Mouse (Mus musculus): Measurements from ENCODE around the gene Sytl2.
A peak's percentile ranks its signal among the peaks of the same experiment; 100 is the strongest.

The Sytl2 gene

GRCm38 (mm10) chr7:90312151-90312883 is 10.3 kb downstream of the Sytl2 start:
- DNase-seq, result peak in 1 of 2 experiments; percentile 20

DNA sequence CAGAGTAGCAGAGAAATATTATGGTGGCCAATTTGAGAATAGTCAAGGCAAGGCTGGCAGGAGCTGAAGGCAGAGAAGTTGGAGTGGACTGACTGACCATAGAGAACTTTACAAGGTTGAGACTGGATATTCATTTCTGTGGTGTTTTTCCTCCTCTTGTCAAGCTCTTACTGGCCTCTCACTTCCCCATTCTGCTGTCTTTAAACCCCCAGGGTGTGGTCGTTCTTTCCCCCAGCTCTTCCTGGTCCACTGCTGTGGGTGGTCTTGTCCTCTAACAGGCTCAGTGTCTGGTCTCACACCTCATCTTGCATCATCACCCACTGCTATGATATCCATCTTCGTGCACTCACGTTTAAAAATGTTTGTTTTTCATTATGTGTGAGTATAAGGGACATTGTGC is 11.4 kb downstream of the Sytl2 start:
- DNase-seq, result no peak

DNA sequence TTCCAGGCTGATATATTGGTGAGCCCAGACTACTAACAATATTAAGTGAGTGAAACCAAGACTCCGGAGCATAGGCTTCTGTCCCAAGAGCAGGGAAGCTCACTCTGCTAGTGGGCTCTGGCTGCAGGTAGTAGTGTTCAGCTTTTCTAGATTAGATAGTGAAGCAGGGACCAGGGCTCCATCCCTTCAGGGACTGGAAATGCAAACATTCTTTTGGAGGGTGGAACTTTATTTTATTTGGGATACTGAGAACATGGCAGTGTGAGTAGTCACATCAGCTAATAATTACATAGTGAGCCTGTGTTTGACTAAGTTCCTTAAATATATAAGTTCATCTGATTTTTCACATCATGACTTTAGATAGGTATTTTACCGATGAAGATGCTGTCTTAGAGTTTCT is 14.8 kb downstream of the Sytl2 start:
- DNase-seq, result no peak

DNA sequence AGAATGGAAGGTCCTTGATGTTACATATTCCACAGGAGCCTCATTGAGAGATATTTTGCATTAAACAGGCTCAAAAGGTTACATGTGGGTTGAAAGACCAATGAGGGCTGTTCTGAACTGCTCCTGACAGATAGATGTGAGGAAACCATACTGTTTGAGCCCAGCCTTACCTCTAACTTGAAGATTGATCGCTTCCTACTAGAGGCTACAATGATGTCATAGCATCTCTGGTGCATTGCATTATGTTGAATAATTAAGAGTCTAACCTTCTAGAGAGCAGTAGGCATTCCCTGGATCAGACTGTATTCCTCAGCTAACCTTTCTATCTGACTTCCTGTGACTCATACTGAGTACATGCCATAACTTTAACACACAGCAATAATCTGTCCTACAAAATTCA is 17.4 kb downstream of the Sytl2 start:
- no peak for DNase-seq

DNA sequence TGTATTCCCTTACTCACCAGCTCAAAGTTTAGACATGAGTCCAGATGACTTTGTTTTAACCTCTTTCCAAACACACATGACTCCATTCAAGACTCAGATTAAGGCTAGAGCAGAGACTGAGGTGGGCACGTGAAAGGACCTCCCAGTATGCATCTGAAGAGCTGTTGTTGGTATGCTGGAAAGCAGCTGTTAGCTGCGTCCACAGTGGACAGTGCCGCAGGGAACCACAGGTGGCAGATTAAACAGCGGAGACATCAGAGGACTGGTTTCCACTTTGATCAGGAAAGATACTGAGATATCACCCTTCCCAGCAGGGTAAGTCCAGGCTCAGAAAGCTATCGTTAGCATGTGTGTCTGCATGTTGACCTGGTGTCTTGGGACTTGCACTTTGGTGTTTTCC is 18.1 kb downstream of the Sytl2 start:
- no peak for DNase-seq

DNA sequence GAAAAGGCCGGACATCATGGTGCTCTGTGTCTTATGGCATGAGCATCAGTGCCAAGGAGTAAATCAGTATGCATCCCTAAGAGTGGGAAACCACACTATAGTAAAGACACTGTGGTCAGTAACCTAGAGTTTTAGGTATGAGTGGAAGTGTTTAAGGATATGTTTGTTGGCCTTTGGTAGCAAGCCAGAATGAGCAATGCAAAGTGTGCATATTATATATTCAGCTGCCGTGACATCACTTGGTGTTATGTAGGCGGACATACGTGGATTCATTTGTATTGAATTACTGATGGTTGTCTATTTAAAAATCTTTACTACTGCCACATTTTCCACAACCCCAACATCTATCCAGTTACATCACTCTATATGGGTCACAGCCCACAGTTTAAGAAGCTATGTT is 23.1 kb downstream of the Sytl2 start:
- DNase-seq, result no peak

DNA sequence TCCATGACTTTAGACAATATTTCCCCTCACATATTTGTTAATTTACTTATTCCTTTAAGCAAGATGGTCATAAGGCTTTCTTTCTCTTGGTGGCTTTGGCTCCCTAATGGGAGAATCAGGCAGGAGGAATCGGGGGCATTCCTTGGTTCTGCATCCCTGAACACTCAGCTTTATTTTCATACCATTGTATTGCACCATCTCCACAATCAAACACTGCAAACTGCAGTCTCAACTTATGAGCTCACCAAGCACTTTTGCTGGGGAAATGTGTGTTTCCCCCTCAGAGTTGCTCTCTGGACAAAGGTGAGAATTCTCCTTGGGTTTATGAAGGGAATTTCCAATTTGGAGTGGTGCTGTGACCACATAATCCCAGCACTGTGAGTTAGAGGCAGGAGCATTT is 28.1 kb downstream of the Sytl2 start:
- DNase-seq, result no peak

- DNase-seq, result no peak
These were observed 30.5 kb downstream of the Sytl2 start for GRCm38 (mm10) chr7:90332483-90333065.

GRCm38 (mm10) chr7:90334362-90334761 is 32.3 kb downstream of the Sytl2 start:
- no peak for DNase-seq

GRCm38 (mm10) chr7:90334831-90335230 is 32.8 kb downstream of the Sytl2 start:
- DNase-seq, result no peak

- peak; percentile 54 to 71 for DNase-seq
These were observed 33.7 kb downstream of the Sytl2 start for GRCm38 (mm10) chr7:90335755-90336194.

- DNase-seq, result peak; percentile 4 to 40
These were observed 39.3 kb downstream of the Sytl2 start for GRCm38 (mm10) chr7:90341212-90341957.

DNA sequence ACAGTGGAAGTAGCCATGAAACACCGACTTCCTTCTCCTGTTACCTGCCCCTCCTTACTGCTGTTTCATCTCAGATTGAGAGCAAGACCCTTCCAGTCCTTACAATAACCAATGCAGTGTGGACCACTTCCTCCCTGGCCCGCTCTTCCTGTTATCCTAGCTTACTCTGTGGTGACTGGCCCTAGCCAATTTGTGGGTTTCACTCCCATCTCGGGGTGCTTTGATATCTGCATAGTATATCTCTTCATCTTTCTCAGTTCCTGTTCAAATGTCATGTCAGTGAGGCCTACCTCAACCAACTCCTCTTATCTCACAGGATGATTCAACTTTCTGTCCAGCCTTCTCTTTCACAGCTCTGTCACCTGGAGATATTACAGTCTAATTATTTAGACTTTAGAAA is 42.9 kb downstream of the Sytl2 start:
- DNase-seq, result no peak

DNA sequence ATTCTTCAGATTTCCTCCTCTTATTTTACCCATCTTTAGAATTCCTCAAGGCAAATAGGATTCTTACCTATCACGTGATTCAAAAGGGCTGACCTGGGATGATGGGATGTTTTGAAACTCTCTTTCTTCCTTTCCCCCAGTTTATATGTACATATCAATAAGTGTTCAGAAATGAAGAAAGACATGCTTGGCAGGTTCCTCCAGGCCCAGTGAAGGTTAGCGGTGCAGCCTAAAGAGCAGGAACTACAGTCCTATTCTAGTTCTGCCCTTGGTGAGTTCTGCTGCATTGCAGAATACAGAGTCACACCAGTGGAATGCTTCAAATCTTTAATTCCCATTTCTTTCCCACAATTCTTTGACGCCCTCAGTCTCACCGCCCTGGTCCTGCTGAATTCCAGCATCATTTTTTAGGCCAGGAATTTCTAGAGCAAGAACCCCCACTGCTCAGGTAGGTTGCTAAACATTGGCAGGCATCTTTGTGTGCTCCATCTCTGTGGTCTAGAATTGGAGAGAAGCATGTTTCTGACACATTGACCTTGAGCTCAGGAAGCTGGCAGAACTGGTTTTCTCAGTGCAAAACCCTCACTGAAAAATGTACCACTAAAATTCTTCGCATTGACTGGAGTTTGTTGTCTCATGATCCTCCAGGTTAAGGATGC is 45.9 kb downstream of the Sytl2 start:
- DNase-seq, result no peak

GRCm38 (mm10) chr7:90349014-90349413 is 47.0 kb downstream of the Sytl2 start:
- DNase-seq, result no peak

- no peak for DNase-seq
These were observed 50.1 kb downstream of the Sytl2 start for GRCm38 (mm10) chr7:90352183-90352582.

- no peak for DNase-seq
These were observed 51.6 kb downstream of the Sytl2 start for GRCm38 (mm10) chr7:90353488-90354228.

DNA sequence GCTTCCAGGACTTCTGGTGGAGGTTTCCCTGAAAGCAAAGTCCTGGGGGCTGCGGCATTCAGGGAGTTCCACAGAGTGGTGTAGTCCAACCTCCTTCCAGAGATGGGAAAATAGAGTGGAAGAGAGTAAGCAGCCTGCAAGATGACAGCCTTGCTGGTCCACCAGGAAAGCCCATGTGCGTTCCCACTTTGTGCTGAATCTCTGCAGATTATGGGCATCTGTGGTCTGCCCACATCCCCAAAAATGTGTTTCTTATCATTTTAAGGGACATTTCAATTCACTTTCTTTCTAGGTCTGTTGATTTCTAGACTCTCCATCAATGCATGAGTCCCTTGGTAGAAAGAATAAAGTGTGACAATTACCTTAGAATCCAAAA is 52.2 kb downstream of the Sytl2 start:
- no peak for DNase-seq

- DNase-seq, result no peak
These were observed 53.4 kb downstream of the Sytl2 start for GRCm38 (mm10) chr7:90355454-90355853.

DNA sequence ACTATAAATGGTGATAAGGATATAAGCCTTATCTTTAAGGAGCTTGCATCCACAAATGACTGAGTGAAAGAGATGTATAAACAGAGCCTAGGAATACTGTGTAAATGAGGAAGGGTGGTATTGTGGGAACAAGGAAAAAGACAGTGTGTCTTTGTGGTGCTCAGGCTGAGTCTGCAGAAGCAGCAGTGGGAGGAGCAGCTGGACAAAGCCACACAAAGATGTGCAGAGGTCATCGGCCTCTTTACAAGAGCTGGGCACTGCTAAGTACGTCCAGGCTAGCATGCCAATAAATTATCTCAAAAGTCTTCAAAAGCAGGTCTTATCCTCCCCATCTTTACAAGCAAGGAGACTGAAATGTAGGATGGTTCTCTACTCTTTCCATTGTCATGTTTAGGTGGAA is 53.9 kb downstream of the Sytl2 start:
- no peak for DNase-seq

DNA sequence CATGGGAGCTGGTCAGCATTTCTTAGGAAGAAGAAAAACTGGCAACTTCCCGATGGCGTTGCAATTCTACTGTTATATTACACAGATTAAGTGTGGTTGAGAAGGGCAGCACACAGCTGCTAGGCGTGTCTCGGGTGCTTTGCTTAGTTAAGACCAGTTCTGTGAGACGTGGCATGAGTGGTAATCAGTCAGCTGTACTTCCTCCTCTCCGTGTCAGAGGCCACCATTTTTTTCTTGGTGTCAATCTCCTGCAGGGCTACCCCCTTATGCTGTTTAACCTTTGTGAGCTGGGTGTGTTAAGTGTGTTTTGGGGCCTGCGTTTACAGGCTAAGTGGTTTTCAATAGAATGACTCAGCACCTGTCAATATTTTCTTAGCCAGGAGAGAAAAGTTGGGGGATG is 60.7 kb downstream of the Sytl2 start:
- no peak for DNase-seq

- DNase-seq, result peak in 1 of 2 experiments; percentile 8
These were observed 68.2 kb downstream of the Sytl2 start for GRCm38 (mm10) chr7:90370071-90370851.

Measured in kidney, postnatal 4 days (tissue).